Mouse (Mus musculus) R1 (cell line): ENCODE measurements around the gene Sec61b.

Experiments
- DNase-seq: peaks from one replicate; pipeline ENCODE4 v3.0.0-alpha.2; 2018; ENCODE audit warnings: low read depth, low spot score

Sec61b gene

GRCm38 (mm10) chr4:47473968-47474729 lies at the start of gene Sec61b, which contains the start of gene Alg2:
TSS of gene Sec61b (plus strand) at chr4:47474658.
TSS of gene Alg2 (minus strand) at chr4:47474333.
- DNase-seq, result peak; percentile 98

DNA sequence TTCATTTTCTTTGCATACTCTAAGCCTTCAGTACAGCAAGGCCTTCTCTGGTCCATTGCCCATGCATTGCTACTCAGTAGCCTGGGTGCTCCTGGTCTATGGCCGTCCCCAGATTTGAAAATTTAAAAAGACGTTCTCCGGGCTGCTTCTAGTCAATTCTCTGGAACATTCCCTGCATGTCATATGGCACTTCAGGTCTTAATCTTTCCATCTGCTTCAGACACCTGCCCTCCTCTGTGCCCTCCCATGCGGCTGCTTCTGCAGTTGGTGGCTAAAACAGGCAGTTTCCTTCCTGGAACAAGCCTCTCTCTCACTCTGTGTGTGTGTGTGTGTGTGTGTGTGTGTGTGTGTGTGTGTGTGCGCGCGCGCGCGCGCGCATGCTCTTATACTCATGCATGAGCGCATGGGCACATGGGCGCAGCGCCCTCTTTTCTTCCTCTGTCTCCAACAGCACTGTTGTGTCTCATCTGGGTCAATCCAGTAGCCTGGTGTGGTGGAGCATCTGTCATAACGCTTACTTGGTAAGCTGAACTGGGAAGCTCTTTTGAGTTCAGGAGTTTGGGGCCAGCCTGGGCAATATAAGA lies 49.1 kb upstream of the Sec61b start:
- DNase-seq, result no peak

DNA sequence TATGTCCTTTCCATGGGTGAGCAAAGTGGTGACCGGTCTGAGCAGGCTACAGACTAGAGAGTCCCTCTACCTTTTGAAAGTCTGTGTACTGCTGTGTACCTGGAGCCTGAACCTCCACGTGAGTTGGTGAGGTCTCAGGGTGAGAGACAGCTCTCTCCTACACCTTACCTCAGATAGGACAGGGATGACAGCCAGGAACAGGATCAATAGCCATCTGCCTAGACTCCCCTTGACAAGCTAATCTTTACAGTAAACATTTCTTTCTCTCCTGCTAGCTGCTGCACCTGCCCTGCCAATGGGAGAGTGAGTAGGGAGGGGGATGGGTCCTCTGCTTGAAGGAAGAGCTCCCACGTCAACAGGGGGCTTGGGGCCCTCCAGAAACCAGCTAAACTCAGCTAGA lies 46.9 kb upstream of the Sec61b start:
- no peak for DNase-seq

- no peak for DNase-seq
Observed at GRCm38 (mm10) chr4:47430557-47430956, 43.9 kb upstream of the Sec61b start.

GRCm38 (mm10) chr4:47431081-47431480 lies 43.4 kb upstream of the Sec61b start:
- no peak for DNase-seq

DNA sequence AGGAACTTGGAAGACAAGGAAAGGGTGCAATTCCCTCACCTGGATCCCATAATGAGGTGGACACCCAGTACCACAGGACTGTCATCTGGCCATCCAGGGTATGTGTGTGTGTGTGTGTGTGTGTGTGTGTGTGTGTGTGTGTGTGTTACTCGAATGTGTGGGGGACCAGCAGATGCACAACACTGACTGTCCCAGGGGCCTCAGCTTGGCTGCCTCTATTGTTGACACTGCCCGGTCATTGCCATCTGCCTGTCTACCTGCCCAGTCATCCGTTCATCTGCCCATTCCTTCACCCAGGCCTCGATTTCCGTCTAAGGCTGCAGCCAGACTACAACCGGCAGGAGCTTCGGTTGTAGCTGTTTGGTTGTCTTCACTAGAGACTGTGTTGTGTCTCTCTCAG lies 41.7 kb upstream of the Sec61b start:
- DNase-seq, result no peak

GRCm38 (mm10) chr4:47435131-47435530 lies 39.3 kb upstream of the Sec61b start:
- DNase-seq, result no peak

DNA sequence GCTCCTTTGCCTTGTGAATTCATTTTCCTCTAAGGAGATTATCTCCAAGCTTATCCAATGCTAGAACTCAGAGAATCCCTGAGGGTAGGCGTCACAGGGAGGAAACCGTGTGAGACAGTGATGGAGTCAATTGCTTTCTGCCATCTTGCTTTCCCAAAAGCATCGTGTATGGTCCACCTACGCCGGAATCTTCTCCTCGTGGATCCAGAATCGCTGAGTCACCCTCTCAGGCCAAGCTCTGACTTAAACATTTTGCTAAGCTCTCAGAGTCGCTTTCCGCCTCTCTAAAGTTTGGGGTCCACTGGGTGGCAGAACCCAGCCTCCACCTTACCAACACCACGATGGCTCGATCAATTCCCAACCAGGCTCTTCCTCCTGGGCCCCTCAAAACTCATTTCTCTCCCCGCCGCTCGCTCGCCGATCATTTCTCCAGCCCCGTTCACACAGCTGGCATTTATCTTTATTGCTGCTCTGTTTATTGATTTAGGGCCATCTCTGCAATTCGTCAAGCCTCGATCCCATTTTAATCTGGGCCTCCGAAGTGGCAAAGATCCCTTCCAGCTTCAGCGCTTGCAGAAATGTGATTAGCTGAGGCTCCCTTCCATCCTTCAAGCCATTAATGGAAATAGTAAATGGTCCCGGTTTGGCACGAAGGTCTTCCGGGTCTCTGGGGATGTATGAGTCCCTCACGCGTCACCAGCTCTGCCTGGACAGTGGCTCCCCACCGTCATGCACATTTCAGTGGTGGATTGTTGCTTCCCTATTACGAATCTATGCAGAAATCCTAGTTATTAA lies 38.7 kb upstream of the Sec61b start:
- no peak for DNase-seq

- peak; percentile 82 for DNase-seq
Observed at GRCm38 (mm10) chr4:47437365-47438340, 36.8 kb upstream of the Sec61b start.

DNA sequence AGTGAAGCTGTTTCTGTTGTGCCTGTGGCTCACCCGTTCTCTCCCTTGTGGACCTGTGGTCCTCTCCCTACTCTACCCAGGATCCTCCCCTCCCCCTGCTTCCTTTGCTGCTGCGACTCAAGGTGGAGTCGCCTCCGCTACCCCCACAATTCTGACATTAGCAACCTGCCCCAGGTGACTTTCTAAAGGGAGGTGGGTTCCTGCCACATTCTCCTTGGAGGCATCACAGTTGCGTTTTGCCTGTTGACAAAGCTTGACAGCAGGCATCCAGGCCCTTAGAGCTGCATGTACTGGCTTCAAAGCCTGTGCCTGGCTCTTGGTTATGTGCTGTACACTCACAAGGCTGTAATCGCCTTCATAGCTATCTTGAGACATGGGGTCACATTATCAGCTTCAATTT lies 35.5 kb upstream of the Sec61b start:
- no peak for DNase-seq

- DNase-seq, result no peak
Observed at GRCm38 (mm10) chr4:47440951-47441350, 33.5 kb upstream of the Sec61b start.

- DNase-seq, result no peak
Observed at GRCm38 (mm10) chr4:47448526-47448925, 25.9 kb upstream of the Sec61b start.

DNA sequence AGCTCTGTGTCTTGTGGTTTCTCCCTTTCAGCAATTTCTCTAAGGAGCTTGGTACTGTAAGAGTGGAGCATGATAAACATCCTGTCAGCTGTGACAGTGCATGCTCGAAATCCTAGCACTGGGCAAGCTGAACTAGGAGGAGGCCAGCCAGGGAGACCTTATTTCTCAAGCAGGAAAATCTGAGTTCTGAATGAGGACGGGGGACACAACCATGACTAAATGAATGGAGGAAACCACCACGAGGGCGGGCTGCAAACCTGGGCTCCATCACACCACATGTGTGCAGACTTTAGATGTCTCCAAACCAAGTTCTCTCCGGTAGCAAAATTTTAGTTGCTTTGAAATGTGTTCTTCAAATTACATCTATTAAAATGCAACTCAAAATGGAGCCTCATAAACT lies 25.3 kb upstream of the Sec61b start:
- no peak for DNase-seq

DNA sequence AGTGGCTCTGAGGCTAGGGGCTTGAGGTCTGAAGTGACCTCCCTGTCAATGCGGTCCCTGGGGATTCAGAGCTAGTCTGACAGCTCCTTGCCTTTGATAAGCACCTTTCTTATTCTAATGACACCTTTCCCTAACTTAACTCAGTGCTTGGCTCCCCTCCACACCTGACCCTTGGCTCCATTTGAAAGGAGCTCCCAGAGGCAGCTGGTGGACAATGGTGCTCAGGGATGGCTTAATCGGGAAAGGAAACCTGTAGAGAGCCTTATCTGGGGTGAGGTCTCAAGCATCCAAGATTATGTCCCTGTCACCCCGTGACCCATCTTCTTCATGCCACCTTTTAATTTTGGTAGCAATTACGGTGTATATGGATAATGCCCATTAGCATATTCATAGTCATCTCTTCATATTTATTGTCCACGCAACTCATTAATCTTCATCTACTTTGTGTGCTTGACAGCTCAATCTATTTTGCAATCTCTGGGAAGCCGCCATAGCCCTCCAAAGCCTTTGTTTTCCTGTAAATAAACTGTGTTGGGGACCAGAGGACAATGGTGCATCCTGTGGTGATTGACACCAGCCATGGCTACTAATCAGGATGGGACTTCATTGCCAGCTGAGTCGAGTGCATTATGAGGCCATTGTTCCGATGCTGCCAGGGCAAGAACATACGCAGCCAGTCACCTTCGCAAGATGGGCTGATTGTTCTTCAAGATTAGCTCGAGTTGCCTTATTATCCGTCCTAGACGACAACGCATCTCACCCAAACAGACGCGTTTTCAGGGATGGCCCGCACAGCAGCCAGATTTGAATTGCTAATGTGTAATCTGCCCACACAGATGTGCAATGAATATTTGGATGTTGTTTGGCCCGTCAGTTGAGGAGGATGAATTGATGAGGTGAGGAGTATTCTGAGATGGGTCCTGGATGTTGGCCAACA lies 24.6 kb upstream of the Sec61b start:
- no peak for DNase-seq

GRCm38 (mm10) chr4:47467196-47467595 lies 7.3 kb upstream of the Sec61b start:
- no peak for DNase-seq

DNA sequence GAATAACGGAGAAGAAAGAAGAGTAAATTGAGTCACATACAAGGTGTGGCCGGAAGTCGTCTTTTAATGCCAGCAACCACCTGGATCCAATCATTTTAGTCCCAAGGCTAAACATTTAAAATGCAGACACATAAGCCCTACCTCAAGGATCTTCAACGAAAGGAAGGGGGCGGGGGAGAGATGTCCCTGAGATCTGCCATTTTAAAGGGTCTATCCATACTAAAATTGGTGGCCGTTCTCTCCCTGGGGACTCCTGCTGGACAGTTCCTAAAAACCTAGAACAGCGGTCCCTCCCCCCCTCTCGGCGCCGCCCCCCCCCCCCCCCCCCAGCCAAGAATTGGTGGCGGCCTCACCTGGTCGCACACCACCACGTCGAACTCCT lies 881 bp upstream of the Sec61b start:
- DNase-seq, result peak; percentile 59

DNA sequence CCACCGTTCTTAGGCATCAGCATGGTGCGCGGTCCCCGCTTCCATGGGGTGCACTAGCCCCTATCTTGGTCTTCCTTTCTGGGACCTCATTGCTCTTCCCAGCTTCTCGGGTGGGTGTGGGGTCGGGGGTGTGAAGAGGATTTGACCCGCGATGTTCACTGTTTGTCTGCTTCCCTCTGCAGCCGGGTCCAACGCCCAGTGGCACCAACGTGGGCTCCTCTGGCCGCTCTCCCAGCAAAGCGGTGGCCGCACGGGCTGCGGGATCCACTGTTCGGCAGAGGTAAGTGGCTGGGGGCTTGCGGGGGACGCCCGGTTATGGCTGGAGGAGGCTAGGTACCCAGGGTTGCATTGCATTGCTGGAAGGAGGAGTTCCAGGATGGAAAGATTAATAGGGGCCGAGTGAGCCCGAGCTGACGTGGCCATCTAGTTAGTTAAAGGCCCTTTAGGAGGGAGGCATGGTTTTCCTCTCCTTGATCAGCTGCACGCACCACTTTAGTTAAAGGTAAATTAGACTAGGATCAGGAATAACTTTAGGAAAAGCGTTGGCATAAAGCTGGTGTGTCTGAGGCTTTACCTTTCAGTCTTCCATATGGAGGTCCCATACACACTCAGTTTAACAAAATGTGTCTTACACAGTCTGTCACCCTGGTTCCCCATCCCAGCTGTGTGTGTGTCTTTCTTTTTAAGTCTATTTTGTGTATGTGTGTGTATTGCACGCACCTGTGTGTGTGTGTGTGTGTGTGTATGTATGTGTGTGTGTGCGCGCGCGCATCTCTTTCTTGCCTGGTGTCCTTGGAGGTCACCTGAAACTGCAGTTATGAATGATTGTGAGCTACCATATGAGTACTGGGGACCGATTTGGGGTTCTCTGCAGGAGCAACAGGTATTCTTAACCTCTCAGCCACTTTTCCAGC lies 529 bp downstream of the Sec61b start:
- peak; percentile 7 for DNase-seq

GRCm38 (mm10) chr4:47477539-47477938 lies 3.1 kb downstream of the Sec61b start:
- DNase-seq, result no peak

GRCm38 (mm10) chr4:47480095-47480494 lies 5.6 kb downstream of the Sec61b start:
- DNase-seq, result no peak
